10 mouse cellular contexts compared by ENCODE assay signal in genomic region chr16:92499324-92499723, GRCm38 (mm10). TPM values are rescaled to one million over a fixed set of nuclear protein-coding genes. Genes with fewer than 3 reads are reported as not detected.
A peak's percentile ranks its signal among the peaks of the same experiment; 100 is the strongest.
DNase-seq lines count a peak whose midpoint lies in the region; ATAC-seq and TF ChIP-seq lines count a peak whose summit lies in the region.
"Had no signal": no experiment of that assay in that cellular context is flagged by ENCODE, and none has a peak within 500 bp of the region (broad histone marks: within the 10 kb centered on the region; RNA-seq: fewer than 3 reads in every experiment).

No protein-coding gene starts in this region.

- 0 out of 2 replicates have a peak, but pooled peaks cover 9% of the 10 kb centered on the region for H3K27me3 ChIP-seq in ES-Bruce4 (ENCODE audit: control insufficient read depth, insufficient read depth, low read length, poor library complexity, severe bottlenecking)
- peaks cover 72% of the 10 kb centered on the region for H3K27me3 ChIP-seq in embryonic facial prominence, embryonic 10.5 days (replicated peaks; ENCODE audit: low read depth, poor library complexity, severe bottlenecking)
- peaks cover 25% of the 10 kb centered on the region for H3K27me3 ChIP-seq in hindbrain, postnatal 0 days (ENCODE audit: insufficient read depth, low read length)
- peaks cover 33% of the 10 kb centered on the region for H3K27me3 ChIP-seq in midbrain, embryonic 14.5 days (ENCODE audit: control insufficient read depth, insufficient read depth, low read length)

- WGBS in embryonic facial prominence, embryonic 10.5 days: 14% methylated on average over 15 of the region's 15 CpGs
- WGBS in hindbrain, postnatal 0 days: 25% methylated on average over 15 of the region's 15 CpGs
- WGBS in midbrain, embryonic 14.5 days: 22% methylated on average over 15 of the region's 15 CpGs

- H3K4me1 ChIP-seq in ES-Bruce4 (ENCODE audit: control insufficient read depth, insufficient read depth, low read length): no peaks in the 10 kb centered on the region
- peaks cover 22% of the 10 kb centered on the region for H3K4me1 ChIP-seq in embryonic facial prominence, embryonic 10.5 days
- 0 out of 2 replicates have a peak, but pooled peaks cover 9% of the 10 kb centered on the region for H3K4me1 ChIP-seq in hindbrain, postnatal 0 days (ENCODE audit: insufficient read depth, low read length)
- peaks cover 10% of the 10 kb centered on the region for H3K4me1 ChIP-seq in midbrain, embryonic 14.5 days (ENCODE audit: control insufficient read depth, insufficient read depth, low read length)

- peak overlapping the region; percentile 86 for H3K4me2 ChIP-seq in hindbrain, postnatal 0 days (ENCODE audit: low read depth, low read length)
- H3K4me2 ChIP-seq in midbrain, embryonic 14.5 days (ENCODE audit: low read length): peak overlapping the region; percentile 87

- no peak for TF ChIP-seq CTCF in ES-Bruce4 (IDR thresholded peaks at IDR 0.05; ENCODE audit: low read depth, low read length)
- no peak for TF ChIP-seq CTCF in hindbrain, postnatal 0 days (IDR thresholded peaks at IDR 0.05; ENCODE audit: low read depth)

- no peaks in the 10 kb centered on the region for H3K9me3 ChIP-seq in ES-Bruce4 (replicated peaks; ENCODE audit: control insufficient read depth, insufficient read depth, low read length, poor library complexity, severe bottlenecking)
- H3K9me3 ChIP-seq in embryonic facial prominence, embryonic 10.5 days: no peaks in the 10 kb centered on the region
- no peaks in the 10 kb centered on the region for H3K9me3 ChIP-seq in hindbrain, postnatal 0 days (ENCODE audit: low read length)
- no peaks in the 10 kb centered on the region for H3K9me3 ChIP-seq in midbrain, embryonic 14.5 days (ENCODE audit: control insufficient read depth, low read length)

- no peaks in the 10 kb centered on the region for H3K36me3 ChIP-seq in ES-Bruce4 (ENCODE audit: control insufficient read depth, insufficient read depth, low read length, poor library complexity, severe bottlenecking)
- no peaks in the 10 kb centered on the region for H3K36me3 ChIP-seq in embryonic facial prominence, embryonic 10.5 days (replicated peaks)
- no peaks in the 10 kb centered on the region for H3K36me3 ChIP-seq in hindbrain, postnatal 0 days (ENCODE audit: insufficient read depth, low read length)
- H3K36me3 ChIP-seq in midbrain, embryonic 14.5 days (ENCODE audit: control insufficient read depth, insufficient read depth, low read length): no peaks in the 10 kb centered on the region

- H3K9ac ChIP-seq in ES-Bruce4 (ENCODE audit: low read depth, poor library complexity, severe bottlenecking): peak overlapping the region; percentile 69
- peak overlapping the region; percentile 46 for H3K9ac ChIP-seq in hindbrain, postnatal 0 days (replicated peaks; ENCODE audit: low read length)
- peak overlapping the region; percentile 48; the same call in 1 of the 2 replicates for H3K9ac ChIP-seq in midbrain, embryonic 14.5 days (replicated peaks; ENCODE audit: low read length)

- TF ChIP-seq EP300 in ES-Bruce4 (IDR thresholded peaks at IDR 0.05; ENCODE audit: insufficient read depth, low read depth, low read length): no peak

- H3K27ac ChIP-seq in ES-Bruce4 (ENCODE audit: insufficient read depth, low read length): no peak overlapping the region
- no peak overlapping the region for H3K27ac ChIP-seq in embryonic facial prominence, embryonic 10.5 days (replicated peaks)
- H3K27ac ChIP-seq in hindbrain, postnatal 0 days: 0 out of 2 replicates have a peak overlapping the region, but pooled peaks have one; percentile 36
- no peak overlapping the region for H3K27ac ChIP-seq in midbrain, embryonic 14.5 days (replicated peaks; ENCODE audit: low read depth, low read length)
- H3K27ac ChIP-seq: left cerebral cortex, adult 2 months had no signal

- no peak for ATAC-seq in hindbrain, postnatal 0 days
- no peak for ATAC-seq in midbrain, embryonic 14.5 days (ENCODE audit: low FRiP score, low TSS enrichment)
- ATAC-seq in megakaryocyte, adult 5-6 weeks (ENCODE audit: poor library complexity, severe bottlenecking): no peak

- peak; percentile 29 for DNase-seq in embryonic facial prominence, embryonic 10.5 days (ENCODE audit: low spot score)
- DNase-seq in hindbrain, postnatal 0 days (ENCODE audit: low spot score): no peak
- DNase-seq in midbrain, embryonic 14.5 days: no peak
- no peak for DNase-seq in adrenal gland, adult 8-10 months
- no peak for DNase-seq in urinary bladder, postnatal 25 days (ENCODE audit: low spot score)
- DNase-seq: cerebellum, adult 9-11 months; gastrocnemius, postnatal 25 days had no signal

- TF ChIP-seq POLR2A in ES-Bruce4 (IDR thresholded peaks at IDR 0.05; ENCODE audit: insufficient read depth, low read length): no peak

- H3K4me3 ChIP-seq in ES-Bruce4 (ENCODE audit: low read depth, low read length): peak overlapping the region; percentile 56
- H3K4me3 ChIP-seq in embryonic facial prominence, embryonic 10.5 days: peak overlapping the region; percentile 59
- H3K4me3 ChIP-seq in hindbrain, postnatal 0 days (ENCODE audit: low read length): peak overlapping the region; percentile 47
- H3K4me3 ChIP-seq in midbrain, embryonic 14.5 days (replicated peaks; ENCODE audit: low read depth, low read length): peak overlapping the region; percentile 42

RNA-seq across cellular contexts. Expression of gene Clic6, which starts 13.8 kb away (rescaled TPM):
- polyA plus RNA-seq in ES-Bruce4 (2011; ENCODE audit: insufficient read depth, insufficient read length, low read depth, missing spikeins): 5.5 and 6.8 TPM in 2 replicates
- 5.0 and 5.6 TPM in 2 replicates for polyA plus RNA-seq in embryonic facial prominence, embryonic 10.5 days (2016; fragmentation: Nextera tagmentation; extraction: Ambion mirVana)
- 4.5 and 6.2 TPM in 2 replicates for total RNA-seq in hindbrain, postnatal 0 days (2014; rRNA removed)
- 7.7 and 8.9 TPM in 2 replicates for polyA plus RNA-seq in hindbrain, postnatal 0 days (2015; fragmentation: Nextera tagmentation; extraction: Ambion mirVana)
- 0.91 TPM in 1 of 2 replicates, not detected in the other for polyA plus RNA-seq in midbrain, embryonic 14.5 days (2014; fragmentation: Nextera tagmentation; extraction: Ambion mirVana)
- total RNA-seq in adrenal gland, adult 8-10 months (2022): under 1 TPM; 0.17 to 0.55 (median 0.32) TPM
- not detected in 2 replicates for total RNA-seq in megakaryocyte, adult 5-6 weeks (2015)
- not detected in 2 replicates for total RNA-seq in megakaryocyte, adult 5-6 weeks (2017)
- total RNA-seq: gastrocnemius, postnatal 25 days had no signal

RNA-seq across cellular contexts. Expression of gene Rcan1, which starts 28.7 kb away (rescaled TPM):
- 37.2 and 42.8 TPM in 2 replicates for polyA plus RNA-seq in ES-Bruce4 (2011; ENCODE audit: insufficient read depth, insufficient read length, low read depth, missing spikeins)
- 32.8 and 38.2 TPM in 2 replicates for polyA plus RNA-seq in embryonic facial prominence, embryonic 10.5 days (2016; fragmentation: Nextera tagmentation; extraction: Ambion mirVana)
- 78.9 and 87.1 TPM in 2 replicates for total RNA-seq in hindbrain, postnatal 0 days (2014; rRNA removed)
- polyA plus RNA-seq in hindbrain, postnatal 0 days (2015; fragmentation: Nextera tagmentation; extraction: Ambion mirVana): 63.0 and 67.4 TPM in 2 replicates
- polyA plus RNA-seq in midbrain, embryonic 14.5 days (2014; fragmentation: Nextera tagmentation; extraction: Ambion mirVana): 63.4 and 71.1 TPM in 2 replicates
- 10 to 100 TPM; 16.0 to 23.4 (median 19.0) TPM for total RNA-seq in adrenal gland, adult 8-10 months (2022)
- 8.6 and 8.8 TPM in 2 replicates for total RNA-seq in megakaryocyte, adult 5-6 weeks (2015)
- 8.8 and 11.5 TPM in 2 replicates for total RNA-seq in megakaryocyte, adult 5-6 weeks (2017)
